Mouse (Mus musculus) testis, postnatal 10 days (tissue): ENCODE measurements at regions not wholly inside any gene's neighbourhood (a gene's known extent, or its start where the extent isn't known, plus 50 kb on each side); places are given as distances from the start of the nearest gene placed in this dataset.

Source experiments
- DNase-seq: peaks from one replicate; pipeline ENCODE4 v3.0.0; 2021; ENCODE audit warnings: low spot score

GRCm38 (mm10) chr1:92386752-92387151, 86.9 kb downstream of the Ndufa10 start:
- DNase-seq, result no peak

GRCm38 (mm10) chr1:92384945-92385344, 88.7 kb downstream of the Ndufa10 start:
- no peak for DNase-seq

- no peak for DNase-seq
Observed at GRCm38 (mm10) chr1:92383749-92384148, 89.9 kb downstream of the Ndufa10 start.

- no peak for DNase-seq
Observed at GRCm38 (mm10) chr1:92379510-92379886, 94.2 kb downstream of the Ndufa10 start.

GRCm38 (mm10) chr1:92378741-92379509, 94.7 kb downstream of the Ndufa10 start:
- no peak for DNase-seq

GRCm38 (mm10) chr1:92376456-92376855, 97.2 kb downstream of the Ndufa10 start:
- peak; percentile 55 for DNase-seq

- no peak for DNase-seq
Observed at GRCm38 (mm10) chr1:92372222-92372990, 101.3 kb downstream of the Ndufa10 start.

- no peak for DNase-seq
Observed at GRCm38 (mm10) chr1:92371357-92371981, 102.2 kb downstream of the Ndufa10 start.

GRCm38 (mm10) chr1:92370842-92371241, 102.8 kb downstream of the Ndufa10 start:
- DNase-seq, result no peak

- no peak for DNase-seq
Observed at GRCm38 (mm10) chr1:92369972-92370371, 103.7 kb downstream of the Ndufa10 start.

- no peak for DNase-seq
Observed at GRCm38 (mm10) chr1:92366249-92366648, 107.4 kb downstream of the Ndufa10 start.

GRCm38 (mm10) chr1:92365366-92366075, 108.1 kb downstream of the Ndufa10 start:
- DNase-seq, result no peak

- DNase-seq, result no peak
Observed at GRCm38 (mm10) chr1:92361677-92362076, 112.0 kb downstream of the Ndufa10 start.

GRCm38 (mm10) chr1:92360255-92360654, 113.4 kb downstream of the Ndufa10 start:
- peak; percentile 85 for DNase-seq

- no peak for DNase-seq
Observed at GRCm38 (mm10) chr1:92359473-92359872, 114.2 kb downstream of the Ndufa10 start.

- DNase-seq, result no peak
Observed at GRCm38 (mm10) chr1:92358758-92359287, 114.8 kb downstream of the Ndufa10 start.

GRCm38 (mm10) chr1:92348353-92349005, 125.2 kb downstream of the Ndufa10 start:
- DNase-seq, result no peak

GRCm38 (mm10) chr1:92347656-92348055, 126.0 kb downstream of the Ndufa10 start:
- DNase-seq, result no peak

GRCm38 (mm10) chr1:92343768-92344167, 129.9 kb downstream of the Ndufa10 start:
- DNase-seq, result no peak

- DNase-seq, result no peak
Observed at GRCm38 (mm10) chr1:92343161-92343598, 130.5 kb downstream of the Ndufa10 start.

GRCm38 (mm10) chr1:92341846-92342540, 131.7 kb downstream of the Ndufa10 start:
- DNase-seq, result no peak
